Mouse (Mus musculus) heart, postnatal 0 days (tissue): ENCODE data around the gene Tec.

Experiments
- CTCF ChIP-seq: IDR thresholded peaks from 2 replicates; pipeline ENCODE4 v1.5.1; 2016; ENCODE audit warnings: antibody characterized with exemption, control low read depth, low read depth
- EP300 ChIP-seq: IDR thresholded peaks from 2 replicates; pipeline ENCODE4 v1.6.1; 2016; ENCODE audit warnings: antibody characterized with exemption, low read depth

GRCm38 (mm10) chr5:72725404-72725803 is 142.9 kb downstream of the Tec start:
- TF ChIP-seq EP300 (no peak), CTCF (no peak)
